Mouse (Mus musculus) heart, embryonic 12.5 days (tissue): ENCODE results near the gene Mlph. TPM values are rescaled to one million over a fixed set of nuclear protein-coding genes. Genes with fewer than 3 reads are reported as not detected.

Experiments used
- ATAC-seq: fragments of 200-750 bp; cut with Nextera tagmentation; 2 replicates; pipeline ENCODE4 v1.8.0; 2017; ENCODE audit warnings: moderate TSS enrichment, moderate library complexity; ENCODE audit not compliant: insufficient number of reproducible peaks, low FRiP score
- H3K27ac ChIP-seq: fragments of 300-500 bp; sonication (generic); 2 replicates; pipeline ENCODE4 v1.5.1; 2016; ENCODE audit warnings: mild to moderate bottlenecking, moderate library complexity; ENCODE audit not compliant: poor library complexity, severe bottlenecking
- H3K27me3 ChIP-seq: fragments of 300-500 bp; sonication (generic); replicated peaks from 2 replicates; pipeline ENCODE4 v1.6.1; 2016; ENCODE audit warnings: mild to moderate bottlenecking, moderate library complexity
- H3K36me3 ChIP-seq: fragments of 300-500 bp; sonication (generic); 2 replicates; pipeline ENCODE4 v1.6.1; 2016; ENCODE audit warnings: mild to moderate bottlenecking, moderate library complexity
- H3K4me1 ChIP-seq: fragments of 300-500 bp; sonication (generic); replicated peaks from 2 replicates; pipeline ENCODE4 v1.6.1; 2016; ENCODE audit warnings: mild to moderate bottlenecking
- H3K4me2 ChIP-seq: fragments of 300-500 bp; sonication (generic); 2 replicates; pipeline ENCODE4 v1.6.1; 2016; ENCODE audit warnings: mild to moderate bottlenecking, moderate library complexity
- H3K4me3 ChIP-seq: fragments of 300-500 bp; sonication (generic); 2 replicates; pipeline ENCODE4 v1.5.1; 2016; ENCODE audit warnings: mild to moderate bottlenecking
- H3K9ac ChIP-seq: fragments of 300-500 bp; sonication (generic); 2 replicates; pipeline ENCODE4 v1.6.1; 2016; ENCODE audit warnings: mild to moderate bottlenecking, moderate library complexity
- H3K9me3 ChIP-seq: fragments of 300-500 bp; sonication (generic); replicated peaks from 2 replicates; pipeline ENCODE4 v1.6.1; 2016; ENCODE audit warnings: mild to moderate bottlenecking, moderate library complexity
- WGBS: fragments of 180-500 bp; shearing (Covaris S2); methylation state at CpG from one replicate; pipeline ENCODE4 v1.1.7; 2016; 5-methylcytosine and 5-hydroxymethylcytosine counted together
- polyA plus RNA-seq: library from polyadenylated mRNA; unstranded; fragments of >200 nt; fragmentation: Nextera tagmentation; extraction: Ambion mirVana; gene quantifications from 2 replicates; pipeline ENCODE4 v1.2.1, GENCODE M21; 2016

Gene Mlph
- polyA plus RNA-seq, 1 experiment from 2014 or later = 0.31 TPM

DNA sequence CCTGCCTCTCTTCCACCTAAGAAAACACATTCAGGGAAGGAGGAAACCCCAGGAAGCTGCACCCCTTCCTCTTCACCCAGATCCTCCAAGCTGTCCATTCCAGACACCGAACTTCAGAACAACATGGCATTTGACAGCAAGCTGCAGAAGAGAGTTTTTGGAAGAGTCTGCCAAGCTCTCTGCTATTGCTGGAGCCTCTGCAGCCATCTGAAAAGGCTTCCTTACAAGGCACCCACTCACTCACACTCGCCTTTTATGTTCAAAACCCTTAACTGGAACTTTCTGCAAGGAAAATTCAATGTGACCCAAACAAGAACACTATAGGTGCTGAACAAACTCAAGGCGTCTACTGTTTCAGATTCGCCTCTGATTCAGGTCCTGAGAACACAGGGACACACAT lies 53.8 kb downstream of the Mlph start:
- H3K27me3 ChIP-seq = no peaks in the 10 kb centered on the region
- peak overlapping the region; percentile 17; the same call in 1 of the 2 replicates for H3K4me2 ChIP-seq
- no peak overlapping the region for H3K27ac ChIP-seq
- H3K36me3 ChIP-seq = no peaks in the 10 kb centered on the region
- H3K9me3 ChIP-seq = no peaks in the 10 kb centered on the region
- H3K9ac ChIP-seq = peak overlapping the region; percentile 38
- ATAC-seq = no peak
- WGBS = 74% methylated on average over 4 of the region's 4 CpGs
- no peak overlapping the region for H3K4me3 ChIP-seq
- peaks cover 47% of the 10 kb centered on the region for H3K4me1 ChIP-seq

DNA sequence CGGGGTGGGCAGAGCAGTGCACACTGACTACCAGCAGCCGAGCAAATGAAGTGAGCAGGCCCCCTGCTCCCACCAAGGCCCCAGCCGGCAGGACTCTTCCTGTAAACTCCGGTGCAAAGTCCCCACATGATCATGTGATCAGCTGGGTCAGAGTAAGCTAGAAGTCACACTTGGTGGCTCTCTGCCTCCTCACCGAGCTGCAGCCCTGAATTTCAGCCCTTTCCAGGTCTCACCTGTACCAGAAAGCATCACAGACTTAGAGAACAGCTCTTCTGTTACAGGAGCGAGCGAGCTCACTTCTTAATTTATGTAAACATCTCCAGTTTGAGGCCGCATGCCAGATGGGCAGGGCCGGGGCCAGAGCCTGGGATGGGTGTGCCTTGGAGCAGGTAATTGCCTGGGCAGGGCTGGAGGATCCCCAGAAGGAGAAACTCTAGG lies 54.5 kb downstream of the Mlph start, which contains the start of gene Rab17:
Gene Rab17, minus strand, starts transcription at position 315 of the 438 bp plus-strand sequence.
- no peak within 1 kb of the TSS for H3K4me3 ChIP-seq
- peak within 1 kb of the TSS; percentile 38 for H3K9ac ChIP-seq
- no peak for ATAC-seq
- H3K27me3 ChIP-seq = no peaks in the 10 kb centered on the region
- WGBS = 43% methylated on average over 9 of the region's 9 CpGs
- no peak within 1 kb of the TSS for H3K27ac ChIP-seq
- peaks cover 50% of the 10 kb centered on the region for H3K4me1 ChIP-seq
- peak within 1 kb of the TSS; percentile 17; the same call in 1 of the 2 replicates for H3K4me2 ChIP-seq
- H3K36me3 ChIP-seq = no peaks in the 10 kb centered on the region
- H3K9me3 ChIP-seq = no peaks in the 10 kb centered on the region

DNA sequence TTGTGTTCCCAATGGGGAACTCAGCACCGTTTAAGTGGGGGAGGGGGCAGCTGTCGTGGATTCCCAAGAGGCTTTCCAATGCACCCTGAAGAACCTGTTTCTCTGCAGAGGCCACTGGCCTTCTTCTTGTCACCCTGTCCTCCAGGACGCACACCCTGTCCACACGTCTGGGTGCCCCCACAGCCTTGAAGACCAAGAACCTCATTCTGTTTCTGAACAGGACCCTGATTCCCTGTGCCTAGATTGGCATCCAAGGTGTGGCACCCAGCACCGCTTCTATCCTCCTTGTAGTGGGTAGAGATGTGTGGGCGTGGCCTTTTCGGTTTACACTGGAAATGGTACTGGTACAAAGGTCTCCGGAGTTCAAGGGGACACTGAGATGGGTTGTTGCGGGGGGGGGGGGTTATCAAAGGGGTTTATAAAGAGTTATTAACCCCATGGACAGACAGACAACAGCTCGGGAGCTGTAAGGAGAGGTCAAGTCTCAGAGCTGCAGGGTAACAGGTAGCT lies 55.1 kb downstream of the Mlph start:
- no peak for ATAC-seq
- Histone ChIP-seq H3K9ac (no peak overlapping the region), H3K27ac (no peak overlapping the region), H3K36me3 (no peaks in the 10 kb centered on the region), H3K4me3 (no peak overlapping the region), H3K4me2 (no peak overlapping the region), H3K9me3 (no peaks in the 10 kb centered on the region), H3K27me3 (no peaks in the 10 kb centered on the region), H3K4me1 (peaks cover 52% of the 10 kb centered on the region)
- 75% methylated on average over 10 of the region's 10 CpGs for WGBS

DNA sequence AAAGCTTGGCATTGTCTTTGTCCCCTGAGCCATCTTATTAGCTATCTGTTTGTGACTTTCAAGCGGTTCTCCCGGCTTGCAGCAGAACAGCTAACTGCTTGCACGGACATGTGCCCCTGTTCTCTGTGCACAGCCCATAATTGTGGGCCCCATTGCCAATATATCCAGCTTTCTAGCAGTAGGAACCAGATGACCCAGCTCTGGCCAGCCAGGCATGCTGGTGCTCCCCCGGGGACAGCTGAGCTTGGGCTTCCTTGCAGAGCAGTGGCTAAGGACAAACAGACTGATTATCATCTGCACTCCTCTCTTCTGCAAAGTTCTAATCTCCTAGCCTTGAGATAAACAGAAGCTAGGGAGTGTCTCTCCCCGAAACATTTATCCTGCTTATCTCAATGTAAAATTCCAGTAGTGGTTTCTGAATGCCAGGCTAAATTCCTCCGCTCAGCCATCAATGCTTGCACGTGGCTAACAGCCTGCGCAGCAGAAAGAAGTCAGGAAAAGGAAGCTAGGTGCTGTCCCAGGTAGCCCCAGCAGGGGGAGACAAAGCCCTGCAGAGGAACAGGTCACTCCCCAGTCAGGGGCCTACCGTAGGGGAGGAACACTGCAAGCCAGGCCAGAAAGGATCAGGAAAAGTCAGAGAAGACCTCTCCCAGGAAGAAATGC lies 58.2 kb downstream of the Mlph start:
- Histone ChIP-seq H3K27me3 (no peaks in the 10 kb centered on the region), H3K4me2 (peak overlapping the region; percentile 27; the same call in 1 of the 2 replicates), H3K9ac (peak overlapping the region; percentile 69), H3K36me3 (no peaks in the 10 kb centered on the region), H3K27ac (no peak overlapping the region), H3K4me1 (peaks cover 56% of the 10 kb centered on the region), H3K9me3 (no peaks in the 10 kb centered on the region), H3K4me3 (no peak overlapping the region)
- peak; percentile 71 for ATAC-seq
- 15% methylated on average over 9 of the region's 9 CpGs for WGBS

DNA sequence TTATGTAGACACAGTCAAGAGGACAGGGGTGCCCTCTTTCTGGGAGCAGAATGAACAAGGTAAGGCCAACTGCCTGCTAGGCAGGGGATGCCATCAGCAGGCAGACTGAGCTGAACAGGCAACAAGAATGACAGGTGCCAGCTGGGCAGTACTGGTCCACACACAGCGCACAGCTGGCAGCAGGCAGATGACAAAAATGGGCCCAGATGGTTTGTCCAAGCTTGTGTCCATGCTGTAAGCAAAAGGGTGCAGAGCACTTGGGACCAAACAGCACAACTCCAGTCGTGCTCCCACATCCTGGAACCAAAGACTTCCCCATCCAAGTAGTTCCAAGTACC lies 58.7 kb downstream of the Mlph start:
- Histone ChIP-seq H3K9ac (peak overlapping the region; percentile 69), H3K36me3 (no peaks in the 10 kb centered on the region), H3K27ac (no peak overlapping the region), H3K9me3 (no peaks in the 10 kb centered on the region), H3K4me1 (peaks cover 53% of the 10 kb centered on the region), H3K27me3 (no peaks in the 10 kb centered on the region), H3K4me2 (peak overlapping the region; percentile 27; the same call in 1 of the 2 replicates), H3K4me3 (no peak overlapping the region)
- 83% methylated on average over 2 of the region's 2 CpGs for WGBS
- no peak for ATAC-seq

DNA sequence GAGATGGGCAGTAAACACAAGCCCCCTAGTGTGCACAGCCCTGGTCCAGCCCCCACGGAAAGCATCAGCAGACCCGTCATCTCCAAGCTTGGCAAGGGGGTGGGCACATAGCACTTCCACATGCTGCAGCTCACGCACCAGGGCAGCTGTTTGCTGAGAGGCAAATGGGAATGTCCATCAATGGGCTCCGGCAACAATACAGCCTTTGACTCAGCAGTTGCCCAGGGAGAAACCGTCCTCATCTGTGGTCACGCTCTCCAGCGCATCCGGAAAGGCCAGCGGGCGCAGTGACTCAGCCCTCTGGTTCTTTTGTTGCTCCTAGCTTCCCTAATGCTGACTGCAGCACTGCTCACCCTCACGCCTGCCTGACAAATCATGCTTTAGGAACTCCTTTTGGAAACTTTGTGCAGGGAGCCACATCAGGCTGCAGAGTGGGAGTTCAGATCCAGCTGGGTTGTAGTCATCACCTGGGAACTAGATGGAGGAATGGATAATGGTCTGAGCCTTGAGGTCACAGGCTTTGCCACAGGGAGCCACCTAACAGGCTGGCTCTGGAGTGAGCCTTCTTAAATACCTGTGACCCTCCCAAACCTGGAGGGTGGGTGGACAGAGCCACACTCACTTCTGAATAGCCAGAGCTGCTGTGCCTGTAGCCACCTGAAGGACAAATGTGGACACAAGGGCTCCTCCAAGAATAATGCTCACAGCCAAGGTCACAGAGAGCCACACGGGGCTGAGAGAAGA lies 60.2 kb downstream of the Mlph start:
- H3K27ac ChIP-seq = 0 out of 2 replicates have a peak overlapping the region, but pooled peaks have one; percentile 38
- ATAC-seq = 0 out of 2 replicates have a peak, but pooled peaks have one; percentile 43
- H3K4me1 ChIP-seq = peaks cover 42% of the 10 kb centered on the region
- H3K9ac ChIP-seq = no peak overlapping the region
- no peak overlapping the region for H3K4me3 ChIP-seq
- H3K36me3 ChIP-seq = no peaks in the 10 kb centered on the region
- no peaks in the 10 kb centered on the region for H3K27me3 ChIP-seq
- H3K4me2 ChIP-seq = peak overlapping the region; percentile 18
- H3K9me3 ChIP-seq = no peaks in the 10 kb centered on the region
- 22% methylated on average over 12 of the region's 12 CpGs for WGBS

DNA sequence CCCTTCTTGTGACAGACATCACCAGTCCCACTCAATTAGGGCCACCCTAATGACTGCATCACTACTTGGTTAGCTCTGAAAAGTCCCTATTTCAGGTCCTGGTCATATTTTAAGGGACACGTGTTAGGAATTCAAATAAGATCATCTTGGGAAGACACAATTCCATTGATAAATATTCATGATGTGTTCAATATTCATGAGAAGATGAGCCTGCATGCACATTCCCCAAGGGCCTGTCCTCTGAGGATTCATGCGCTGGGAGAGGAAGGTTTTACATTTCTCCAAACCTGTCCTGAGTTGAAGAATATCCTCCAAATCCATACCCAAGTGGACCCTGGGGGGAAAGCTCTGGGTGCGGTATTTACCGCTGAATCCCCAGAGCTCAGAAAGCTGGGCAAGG lies 61.1 kb downstream of the Mlph start:
- Histone ChIP-seq H3K9me3 (no peaks in the 10 kb centered on the region), H3K27ac (no peak overlapping the region), H3K27me3 (no peaks in the 10 kb centered on the region), H3K4me2 (no peak overlapping the region), H3K4me3 (no peak overlapping the region), H3K36me3 (no peaks in the 10 kb centered on the region), H3K9ac (no peak overlapping the region), H3K4me1 (peaks cover 41% of the 10 kb centered on the region)
- ATAC-seq = no peak
- 86% methylated on average over 4 of the region's 4 CpGs for WGBS

DNA sequence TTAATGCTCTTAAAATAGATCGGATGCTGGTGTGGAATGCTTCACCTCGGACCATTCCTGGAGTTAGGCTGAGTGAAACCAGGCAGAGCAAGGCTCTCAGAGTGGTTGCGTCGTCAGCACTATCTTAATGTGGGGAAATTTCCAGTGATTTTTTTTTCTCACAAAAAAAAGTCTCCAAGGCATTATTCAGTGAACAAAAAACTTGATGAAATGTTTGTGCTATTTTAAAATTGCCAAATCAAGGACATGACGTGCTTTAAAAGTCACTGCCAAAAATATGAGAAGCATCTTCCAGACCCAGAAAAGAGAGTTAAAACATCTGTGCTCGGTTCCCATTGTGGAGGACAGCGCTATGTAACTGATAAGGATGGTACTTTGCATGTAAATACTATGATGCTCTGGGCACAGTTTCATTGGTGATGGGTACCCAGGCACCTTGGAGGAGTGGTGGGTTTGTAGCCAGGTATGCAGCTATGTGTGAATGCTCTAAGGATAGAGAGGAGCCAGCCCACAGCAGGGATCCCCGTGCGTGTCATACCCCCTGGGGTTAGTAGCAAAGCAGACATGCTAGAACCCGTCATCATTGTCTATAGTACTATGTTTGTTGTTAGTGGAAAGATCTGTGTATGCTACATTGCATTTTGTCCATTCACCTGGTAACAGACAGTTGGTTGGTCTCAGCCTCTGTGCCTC lies 65.9 kb downstream of the Mlph start:
- no peak overlapping the region for H3K4me3 ChIP-seq
- ATAC-seq = no peak
- 31% methylated on average over 10 of the region's 10 CpGs for WGBS
- no peak overlapping the region for H3K9ac ChIP-seq
- peaks cover 12% of the 10 kb centered on the region for H3K4me1 ChIP-seq
- H3K36me3 ChIP-seq = no peaks in the 10 kb centered on the region
- H3K4me2 ChIP-seq = no peak overlapping the region
- peak overlapping the region; percentile 14 for H3K27ac ChIP-seq
- H3K27me3 ChIP-seq = no peaks in the 10 kb centered on the region
- H3K9me3 ChIP-seq = no peaks in the 10 kb centered on the region

DNA sequence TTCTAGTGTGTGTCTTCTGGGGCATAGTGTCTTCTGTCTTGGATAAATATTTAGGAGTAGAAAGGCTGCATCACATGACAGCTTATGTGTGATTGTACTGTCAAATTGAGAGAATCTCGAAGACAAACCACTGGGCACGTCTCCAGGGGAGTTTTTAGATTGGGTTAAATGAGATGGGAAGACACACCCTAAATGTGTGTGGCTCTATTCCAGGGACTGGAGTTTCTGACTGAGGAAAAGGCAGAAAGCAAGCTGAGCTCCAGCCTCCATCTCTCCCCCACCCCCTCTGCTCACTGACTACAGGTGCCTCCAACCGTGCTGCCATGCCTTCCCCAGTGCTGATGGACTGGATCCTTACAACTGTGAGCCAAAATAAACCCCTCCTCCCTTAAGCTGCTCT lies 66.5 kb downstream of the Mlph start:
- ATAC-seq = no peak
- no peak overlapping the region for H3K9ac ChIP-seq
- H3K4me2 ChIP-seq = no peak overlapping the region
- H3K36me3 ChIP-seq = no peaks in the 10 kb centered on the region
- H3K27me3 ChIP-seq = no peaks in the 10 kb centered on the region
- H3K9me3 ChIP-seq = no peaks in the 10 kb centered on the region
- H3K27ac ChIP-seq = no peak overlapping the region
- peaks cover 11% of the 10 kb centered on the region for H3K4me1 ChIP-seq
- H3K4me3 ChIP-seq = no peak overlapping the region
- 71% methylated on average over 3 of the region's 3 CpGs for WGBS

DNA sequence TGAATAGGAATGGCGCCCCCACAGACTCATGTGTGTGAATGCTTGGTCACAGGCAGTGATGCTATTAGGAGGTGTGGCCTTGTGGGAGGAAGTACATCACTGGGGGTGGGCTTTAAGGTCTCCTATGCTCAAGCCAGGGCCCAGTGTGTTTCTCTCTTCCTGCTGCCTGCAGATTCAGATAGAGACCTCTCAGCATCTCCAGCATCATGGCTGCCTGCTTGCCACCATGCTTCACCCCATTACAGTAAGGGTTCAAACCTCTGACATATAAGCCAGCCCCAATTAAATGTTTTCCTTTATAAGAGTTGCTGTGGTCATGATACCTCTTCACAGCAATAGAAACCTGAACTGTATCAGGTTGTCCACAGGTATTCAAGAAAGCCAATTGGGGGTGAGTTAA lies 81.0 kb downstream of the Mlph start:
- ATAC-seq = no peak
- Histone ChIP-seq H3K36me3 (0 out of 2 replicates have a peak, but pooled peaks cover 3% of the 10 kb centered on the region), H3K4me1 (peaks cover 26% of the 10 kb centered on the region), H3K9me3 (peaks cover 6% of the 10 kb centered on the region), H3K4me3 (no peak overlapping the region), H3K4me2 (no peak overlapping the region), H3K9ac (no peak overlapping the region), H3K27ac (no peak overlapping the region), H3K27me3 (no peaks in the 10 kb centered on the region)
- WGBS = 94% methylated on average over 1 of the region's 1 CpGs

DNA sequence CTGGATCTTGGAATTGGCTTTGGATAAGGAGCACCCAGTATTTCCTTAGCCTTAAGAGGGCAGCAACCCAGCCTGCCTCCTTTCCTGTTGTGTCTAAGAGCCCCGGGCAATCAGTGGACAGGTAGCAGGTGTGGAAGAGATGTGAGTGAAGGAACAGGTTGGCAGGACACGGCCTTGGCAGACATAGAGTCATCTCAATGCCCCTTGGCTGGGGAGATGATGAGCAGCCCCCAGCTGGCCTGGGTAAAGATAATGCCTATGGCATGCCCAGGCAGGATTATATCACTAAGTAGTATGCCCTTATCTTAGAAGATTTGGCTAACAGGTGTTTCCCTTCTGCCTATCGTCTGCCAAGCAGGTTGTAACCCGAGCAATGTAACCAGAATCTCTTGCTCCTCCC lies 82.3 kb downstream of the Mlph start:
- Histone ChIP-seq H3K4me2 (no peak overlapping the region), H3K27ac (no peak overlapping the region), H3K4me1 (peaks cover 38% of the 10 kb centered on the region), H3K9me3 (peaks cover 6% of the 10 kb centered on the region), H3K27me3 (no peaks in the 10 kb centered on the region), H3K4me3 (no peak overlapping the region), H3K36me3 (0 out of 2 replicates have a peak, but pooled peaks cover 3% of the 10 kb centered on the region), H3K9ac (no peak overlapping the region)
- ATAC-seq = no peak
- WGBS = 50% methylated on average over 4 of the region's 4 CpGs
